Mouse (Mus musculus): Measurements from ENCODE around the gene Vpreb2. TPM values are rescaled to one million over a fixed set of nuclear protein-coding genes. Genes with fewer than 3 reads are reported as not detected.
A peak's percentile ranks its signal among the peaks of the same experiment; 100 is the strongest.
"Not testable (repeated sequence)": the region's sequence is repeated elsewhere in the genome, so short reads cannot be mapped to it uniquely, and the experiment has no call there.

Vpreb2 gene
- polyA plus RNA-seq, 1 experiment = not detected

- TF ChIP-seq CEBPB (IDR thresholded peaks at IDR 0.05; ENCODE audit: insufficient read depth, poor library complexity, severe bottlenecking) (peak; percentile 44; the same call in 1 of the 2 replicates), MAX (IDR thresholded peaks at IDR 0.05; ENCODE audit: low read depth) (no peak)
- H3K36me3 ChIP-seq (ENCODE audit: control insufficient read depth, insufficient read depth) = no peaks in the 10 kb centered on the region
- H3K79me2 ChIP-seq (ENCODE audit: control insufficient read depth, insufficient read depth) = no peaks in the 10 kb centered on the region
- peaks cover 50% of the 10 kb centered on the region for H3K27me3 ChIP-seq (ENCODE audit: control insufficient read depth, insufficient read depth, insufficient read length)
- no peak overlapping the region for H3K4me2 ChIP-seq (ENCODE audit: low read depth)
- no peak overlapping the region for H3ac ChIP-seq (ENCODE audit: control insufficient read depth, insufficient read length)
- no peak overlapping the region for H3K4me3 ChIP-seq
These were observed 24.4 kb downstream of the Vpreb2 start for GRCm38 (mm10) chr16:18004589-18004988.

DNA sequence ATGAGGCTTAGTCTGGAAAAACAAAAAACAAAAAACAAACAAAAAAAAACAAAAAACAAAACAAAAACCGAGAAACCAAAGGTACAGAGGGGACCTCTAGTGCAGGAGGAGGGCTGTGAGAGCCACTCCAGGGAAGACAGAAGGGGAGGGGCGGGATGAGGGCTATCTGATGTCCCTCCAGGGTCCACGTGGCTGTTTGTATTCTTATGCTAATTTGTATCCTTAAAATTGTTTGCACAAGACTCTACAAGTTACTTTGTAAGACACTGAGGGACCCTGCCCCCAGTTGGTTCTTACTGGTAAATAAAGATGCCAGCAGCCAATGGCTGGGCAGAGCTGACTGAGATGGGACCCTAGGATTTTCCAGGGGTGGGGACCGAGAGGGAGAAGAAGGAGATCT lies 26.9 kb downstream of the Vpreb2 start:
- H3K4me3 ChIP-seq = no peak overlapping the region
- no peak overlapping the region for H3K4me2 ChIP-seq (ENCODE audit: low read depth)
- H3K79me2 ChIP-seq (ENCODE audit: control insufficient read depth, insufficient read depth) = no peaks in the 10 kb centered on the region
- H3K27me3 ChIP-seq (ENCODE audit: control insufficient read depth, insufficient read depth, insufficient read length) = peaks cover 46% of the 10 kb centered on the region
- H3K36me3 ChIP-seq (ENCODE audit: control insufficient read depth, insufficient read depth) = no peaks in the 10 kb centered on the region
- TF ChIP-seq TCF3 (IDR thresholded peaks at IDR 0.05; ENCODE audit: insufficient read length, low read depth) (no peak), TCF12 (IDR thresholded peaks at IDR 0.05; ENCODE audit: insufficient read depth, poor library complexity, severe bottlenecking) (no peak), USF1 (IDR thresholded peaks at IDR 0.05; ENCODE audit: low read depth) (no peak), CEBPB (IDR thresholded peaks at IDR 0.05; ENCODE audit: insufficient read depth, poor library complexity, severe bottlenecking) (no peak), REST (IDR thresholded peaks at IDR 0.05; ENCODE audit: insufficient read depth, insufficient read length) (no peak), POLR2AphosphoS2 (IDR thresholded peaks at IDR 0.05; ENCODE audit: insufficient read length, low read depth) (no peak), SRF (IDR thresholded peaks at IDR 0.05; ENCODE audit: control insufficient read depth, insufficient read length, low read depth) (no peak), POLR2A (IDR thresholded peaks at IDR 0.05; ENCODE audit: insufficient read length, low read depth) (no peak), MYOD1 (IDR thresholded peaks at IDR 0.05; ENCODE audit: control insufficient read depth in 1 of 3, insufficient read length in 2 of 3, low read depth in 2 of 3) (no peak), MAX (IDR thresholded peaks at IDR 0.05; ENCODE audit: low read depth) (no peak), MYOG (IDR thresholded peaks at IDR 0.05; ENCODE audit: control insufficient read depth in 1 of 3, insufficient read depth in 1 of 3, insufficient read length in 2 of 3, low read depth in 2 of 3) (no peak), E2F4 (IDR thresholded peaks at IDR 0.05; ENCODE audit: insufficient read depth) (no peak)
- no peak overlapping the region for H3ac ChIP-seq (ENCODE audit: control insufficient read depth, insufficient read length)

DNA sequence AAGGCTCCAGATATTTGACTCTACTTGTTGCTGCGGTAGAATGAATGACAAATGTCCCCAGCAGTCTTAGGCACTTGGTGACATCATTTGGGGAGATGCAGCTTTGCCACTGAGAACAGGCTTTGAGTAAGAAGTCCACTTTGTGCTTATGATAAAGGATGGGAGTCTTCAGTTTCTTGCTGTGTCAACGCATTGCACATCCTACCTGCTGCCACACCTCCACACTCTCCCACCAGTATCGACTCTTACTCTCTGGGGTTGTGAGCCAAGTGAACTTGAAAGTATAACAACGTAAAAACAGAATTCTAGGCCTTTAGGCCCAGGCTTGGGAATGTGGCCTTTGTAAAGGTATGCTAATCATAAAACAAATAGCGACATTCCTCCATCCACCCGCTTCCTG lies 30.9 kb downstream of the Vpreb2 start:
- no peaks in the 10 kb centered on the region for H3K79me2 ChIP-seq (ENCODE audit: control insufficient read depth, insufficient read depth)
- H3K27me3 ChIP-seq (ENCODE audit: control insufficient read depth, insufficient read depth, insufficient read length) = peaks cover 26% of the 10 kb centered on the region
- H3K4me3 ChIP-seq = no peak overlapping the region
- H3K4me2 ChIP-seq (ENCODE audit: low read depth) = no peak overlapping the region
- TF ChIP-seq REST (IDR thresholded peaks at IDR 0.05; ENCODE audit: insufficient read depth, insufficient read length) (no peak), CEBPB (IDR thresholded peaks at IDR 0.05; ENCODE audit: insufficient read depth, poor library complexity, severe bottlenecking) (no peak), MAX (IDR thresholded peaks at IDR 0.05; ENCODE audit: low read depth) (no peak), SRF (IDR thresholded peaks at IDR 0.05; ENCODE audit: control insufficient read depth, insufficient read length, low read depth) (no peak), TCF12 (IDR thresholded peaks at IDR 0.05; ENCODE audit: insufficient read depth, poor library complexity, severe bottlenecking) (no peak), USF1 (IDR thresholded peaks at IDR 0.05; ENCODE audit: low read depth) (no peak), POLR2A (IDR thresholded peaks at IDR 0.05; ENCODE audit: insufficient read length, low read depth) (no peak), MYOG (IDR thresholded peaks at IDR 0.05; ENCODE audit: control insufficient read depth in 1 of 3, insufficient read depth in 1 of 3, insufficient read length in 2 of 3, low read depth in 2 of 3) (no peak), POLR2AphosphoS2 (IDR thresholded peaks at IDR 0.05; ENCODE audit: insufficient read length, low read depth) (no peak), TCF3 (IDR thresholded peaks at IDR 0.05; ENCODE audit: insufficient read length, low read depth) (no peak), MYOD1 (IDR thresholded peaks at IDR 0.05; ENCODE audit: control insufficient read depth in 1 of 3, insufficient read length in 2 of 3, low read depth in 2 of 3) (no peak), E2F4 (IDR thresholded peaks at IDR 0.05; ENCODE audit: insufficient read depth) (no peak)
- H3ac ChIP-seq (ENCODE audit: control insufficient read depth, insufficient read length) = no peak overlapping the region
- H3K36me3 ChIP-seq (ENCODE audit: control insufficient read depth, insufficient read depth) = no peaks in the 10 kb centered on the region

- not testable (repeated sequence) for H3K79me2 ChIP-seq (ENCODE audit: control insufficient read depth, insufficient read depth); H3K4me3 ChIP-seq; H3ac ChIP-seq (ENCODE audit: control insufficient read depth, insufficient read length); H3K36me3 ChIP-seq (ENCODE audit: control insufficient read depth, insufficient read depth); H3K4me2 ChIP-seq (ENCODE audit: low read depth)
- peaks cover 11% of the 10 kb centered on the region for H3K27me3 ChIP-seq (ENCODE audit: control insufficient read depth, insufficient read depth, insufficient read length)
These were observed 36.3 kb downstream of the Vpreb2 start for GRCm38 (mm10) chr16:18016482-18016881.

DNA sequence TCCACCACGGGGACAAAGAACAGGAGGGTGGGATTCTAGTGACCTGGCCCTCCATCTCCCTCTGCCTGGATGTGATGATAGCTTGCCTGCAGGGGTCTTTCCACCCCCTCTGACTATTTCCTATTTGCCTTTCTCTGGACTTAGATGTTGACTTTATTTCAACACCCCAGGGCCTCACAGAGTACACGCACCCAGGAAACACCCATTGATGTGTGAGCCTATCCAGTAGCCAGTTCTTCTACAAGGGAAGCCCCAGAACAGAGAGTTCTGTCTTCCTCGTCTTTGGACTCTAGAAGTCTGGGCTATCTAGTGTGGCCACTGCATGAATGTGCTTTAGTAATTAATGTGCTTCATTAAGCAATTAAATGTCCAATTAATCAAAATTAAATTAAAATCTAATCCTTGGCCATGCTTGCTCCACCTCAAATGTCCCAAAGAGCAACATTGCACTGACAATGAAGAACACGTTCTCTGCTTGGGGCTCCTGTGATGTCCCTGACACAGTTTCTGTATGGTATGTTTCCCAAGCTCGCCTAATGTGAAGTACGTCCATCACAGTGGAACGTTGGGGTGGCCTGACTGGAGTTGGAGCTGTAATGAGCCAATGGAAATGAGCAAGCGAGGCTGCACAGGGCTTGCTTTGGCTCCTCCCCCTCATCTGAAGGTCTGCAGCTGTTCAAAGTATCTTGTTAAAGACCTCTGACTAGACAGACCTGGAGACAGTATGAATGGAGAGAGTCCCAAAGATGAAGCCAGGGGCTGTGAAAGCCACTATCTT lies 42.7 kb downstream of the Vpreb2 start:
- H3K79me2 ChIP-seq (ENCODE audit: control insufficient read depth, insufficient read depth) = no peaks in the 10 kb centered on the region
- H3ac ChIP-seq (ENCODE audit: control insufficient read depth, insufficient read length) = no peak overlapping the region
- H3K4me2 ChIP-seq (ENCODE audit: low read depth) = no peak overlapping the region
- peaks cover 11% of the 10 kb centered on the region for H3K27me3 ChIP-seq (ENCODE audit: control insufficient read depth, insufficient read depth, insufficient read length)
- no peak for TF ChIP-seq MYOG (IDR thresholded peaks at IDR 0.05; ENCODE audit: control insufficient read depth in 1 of 3, insufficient read depth in 1 of 3, insufficient read length in 2 of 3, low read depth in 2 of 3)
- TF ChIP-seq MYOD1 (IDR thresholded peaks at IDR 0.05; ENCODE audit: control insufficient read depth in 1 of 3, insufficient read length in 2 of 3, low read depth in 2 of 3) = no peak
- TF ChIP-seq POLR2A (IDR thresholded peaks at IDR 0.05; ENCODE audit: insufficient read length, low read depth) = no peak
- no peak for TF ChIP-seq USF1 (IDR thresholded peaks at IDR 0.05; ENCODE audit: low read depth)
- TF ChIP-seq POLR2AphosphoS2 (IDR thresholded peaks at IDR 0.05; ENCODE audit: insufficient read length, low read depth) = no peak
- no peak for TF ChIP-seq E2F4 (IDR thresholded peaks at IDR 0.05; ENCODE audit: insufficient read depth)
- TF ChIP-seq TCF3 (IDR thresholded peaks at IDR 0.05; ENCODE audit: insufficient read length, low read depth) = no peak
- TF ChIP-seq MAX (IDR thresholded peaks at IDR 0.05; ENCODE audit: low read depth) = no peak
- TF ChIP-seq CEBPB (IDR thresholded peaks at IDR 0.05; ENCODE audit: insufficient read depth, poor library complexity, severe bottlenecking) = no peak
- no peak for TF ChIP-seq TCF12 (IDR thresholded peaks at IDR 0.05; ENCODE audit: insufficient read depth, poor library complexity, severe bottlenecking)
- TF ChIP-seq SRF (IDR thresholded peaks at IDR 0.05; ENCODE audit: control insufficient read depth, insufficient read length, low read depth) = no peak
- TF ChIP-seq REST (IDR thresholded peaks at IDR 0.05; ENCODE audit: insufficient read depth, insufficient read length) = no peak
- no peak overlapping the region for H3K4me3 ChIP-seq
- H3K36me3 ChIP-seq (ENCODE audit: control insufficient read depth, insufficient read depth) = no peaks in the 10 kb centered on the region
